Mouse (Mus musculus) liver, embryonic 14.5 days (tissue): Measurements from ENCODE around the gene Lrrc10.
"Not testable (repeated sequence)": the region's sequence is repeated elsewhere in the genome, so short reads cannot be mapped to it uniquely, and the experiment has no call there.

Experiments
- CTCF ChIP-seq: IDR thresholded peaks from 2 replicates; pipeline ENCODE4 v1.5.1; 2016; ENCODE audit warnings: antibody characterized with exemption, low read depth, control low read depth
- EP300 ChIP-seq: IDR thresholded peaks from 2 replicates; pipeline ENCODE4 v1.6.1; 2016; ENCODE audit warnings: antibody characterized with exemption, low read depth

DNA sequence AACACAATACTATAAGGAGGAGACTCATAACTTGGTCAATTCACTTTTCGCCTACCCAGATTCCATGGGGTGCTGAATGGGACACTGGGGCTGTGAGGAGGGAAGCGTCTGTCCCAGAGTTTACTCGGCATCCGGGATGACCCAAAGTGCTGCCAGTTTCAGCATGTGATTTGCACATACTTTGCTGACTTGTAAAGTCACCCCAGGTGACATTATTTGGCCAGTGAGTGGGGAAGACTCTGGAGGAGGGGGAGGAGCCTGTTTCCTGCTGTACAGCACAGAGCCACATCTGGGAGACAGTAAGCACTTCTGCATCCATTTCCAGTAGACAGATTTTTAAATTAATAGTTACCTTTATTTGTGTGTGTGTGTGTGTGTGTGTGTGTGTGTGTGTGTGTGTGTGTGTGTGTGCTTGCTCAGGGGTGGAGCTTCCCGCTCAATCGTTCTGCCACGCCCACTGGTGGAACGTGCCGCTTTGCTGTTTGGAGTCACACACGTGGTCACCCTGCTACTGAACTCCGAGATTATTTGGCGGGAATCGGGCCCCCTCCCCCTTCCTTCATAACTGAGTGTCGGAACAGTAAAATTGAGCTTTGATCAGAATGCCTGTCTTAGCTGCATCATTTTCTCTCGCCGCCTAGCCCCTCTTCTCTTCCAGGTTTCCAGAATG, 1.5 kb upstream of the Lrrc10 start:
- TF ChIP-seq CTCF, EP300: not testable (repeated sequence)
